Mouse (Mus musculus) cerebellum, adult 2 months (tissue): ENCODE results near the gene Gna13.

Experiments used
- CTCF ChIP-seq: fragments of 200-500 bp; IDR thresholded peaks from 2 replicates; pipeline ENCODE4 v1.5.1; 2011; ENCODE audit warnings: low read depth, mild to moderate bottlenecking, control low read depth, low read length, moderate library complexity, borderline replicate concordance; ENCODE audit not compliant: insufficient read depth
- POLR2A ChIP-seq: fragments of 200-500 bp; IDR thresholded peaks from 2 replicates; pipeline ENCODE4 v1.6.1; 2011; ENCODE audit warnings: low read length, control low read depth, borderline replicate concordance; ENCODE audit not compliant: insufficient read depth

DNA sequence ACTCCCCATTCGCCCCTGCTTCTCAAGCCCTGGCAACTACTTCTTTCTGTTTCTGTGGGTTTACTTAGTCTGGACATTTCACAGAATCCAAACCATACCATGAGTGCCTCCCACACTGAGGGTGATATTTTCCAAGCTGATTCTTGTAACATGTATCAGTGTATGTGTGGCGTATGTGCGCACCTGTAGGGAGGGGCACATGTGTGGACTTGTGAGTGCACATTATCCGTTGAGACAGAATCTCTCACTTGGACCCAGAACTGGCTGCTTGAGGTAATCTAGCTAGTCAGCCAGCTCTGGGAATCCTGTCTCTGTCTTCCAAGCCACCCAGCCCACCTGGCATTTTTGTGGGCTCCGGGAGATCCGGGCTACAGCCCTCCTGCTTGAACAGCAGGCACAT, 2.5 kb upstream of the Gna13 start:
- TF ChIP-seq POLR2A (no peak), CTCF (no peak)
